Mouse (Mus musculus) brain, embryonic 14.5 days (tissue): ENCODE results near the gene Add3.

Experiments used
- CTCF ChIP-seq: fragments of 200-500 bp; IDR thresholded peaks from 2 replicates; pipeline ENCODE4 v1.5.1; 2012; ENCODE audit warnings: inconsistent platforms, mild to moderate bottlenecking, moderate library complexity, borderline replicate concordance; ENCODE audit not compliant: insufficient read depth, insufficient read length; ENCODE audit errors: extremely low read depth
- POLR2A ChIP-seq: fragments of 200-500 bp; IDR thresholded peaks from 2 replicates; pipeline ENCODE4 v1.6.1; 2012; ENCODE audit warnings: mild to moderate bottlenecking, inconsistent platforms, borderline replicate concordance; ENCODE audit not compliant: poor library complexity, insufficient read depth, insufficient read length, severe bottlenecking; ENCODE audit errors: extremely low read depth

DNA sequence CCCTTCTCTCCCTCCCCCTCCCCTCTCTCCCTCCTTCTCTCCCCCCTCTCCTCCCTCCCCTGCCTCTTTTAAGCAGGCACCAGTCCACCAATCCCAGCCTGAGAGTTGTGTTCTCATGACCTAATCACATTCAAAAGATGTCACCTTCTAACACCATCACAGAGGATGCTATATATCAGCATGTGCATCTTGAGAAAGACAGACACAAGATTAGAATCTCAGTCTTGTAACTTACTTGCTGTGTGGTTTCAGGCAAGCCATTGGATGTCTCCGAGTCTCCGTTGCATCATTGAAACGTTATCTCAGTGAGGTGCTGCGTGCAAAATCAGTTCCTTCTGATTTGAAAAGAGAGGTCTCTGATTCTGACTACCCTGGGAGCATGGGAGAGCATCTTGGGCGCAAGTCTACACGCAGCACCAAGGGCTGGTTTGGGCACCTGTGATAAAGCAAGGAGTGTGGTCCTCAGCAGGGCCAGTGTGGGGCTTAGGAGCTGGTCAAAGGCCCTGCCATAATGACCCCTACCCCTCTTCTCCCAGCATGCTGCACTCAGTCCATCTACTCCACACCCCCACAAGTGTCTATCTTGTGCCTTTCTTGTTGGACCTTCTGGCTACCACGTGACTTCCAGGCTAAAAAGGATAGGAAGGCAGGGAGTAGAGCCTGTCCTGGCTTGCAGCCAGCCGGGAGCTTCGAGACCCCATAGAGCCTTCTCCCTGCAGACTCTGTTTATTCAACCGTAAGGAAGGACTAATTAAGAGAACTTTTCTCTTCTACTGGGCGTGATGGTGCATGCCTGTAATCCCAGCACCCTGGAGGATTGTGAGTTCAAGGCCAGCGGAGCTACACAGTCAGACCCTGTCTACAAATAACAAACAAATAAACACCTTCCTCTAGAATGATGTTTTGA, 124.8 kb downstream of the Add3 start:
- TF ChIP-seq POLR2A (no peak), CTCF (no peak)
